14 mouse cellular contexts compared by ENCODE assay signal in genomic region chr2:137756220-137756619, GRCm38 (mm10).
DNase-seq lines count a peak whose midpoint lies in the region; ATAC-seq and TF ChIP-seq lines count a peak whose summit lies in the region.
"Had no signal": no experiment of that assay in that cellular context is flagged by ENCODE, and none has a peak within 500 bp of the region (broad histone marks: within the 10 kb centered on the region; RNA-seq: fewer than 3 reads in every experiment).

No protein-coding gene starts in this region.

- TF ChIP-seq CTCF in Patski (IDR thresholded peaks at IDR 0.05), result no peak
- no peak for TF ChIP-seq CTCF in heart, adult 2 months (IDR thresholded peaks at IDR 0.05)

- CTCF ChIA-PET in Patski (lab: Charles Lee), result no interaction called here

- H3K9ac ChIP-seq in forebrain, embryonic 11.5 days (ENCODE audit: low read length), result no peak overlapping the region
- H3K9ac ChIP-seq in kidney, embryonic 15.5 days, result no peak overlapping the region
- no peak overlapping the region for H3K9ac ChIP-seq in limb, embryonic 15.5 days
- no peak overlapping the region for H3K9ac ChIP-seq in heart, adult 2 months (ENCODE audit: low read depth, low read length)
- H3K9ac ChIP-seq: forebrain, embryonic 15.5 days; liver, embryonic 14.5 days had no signal

- no peak overlapping the region for H3K4me2 ChIP-seq in forebrain, embryonic 11.5 days (ENCODE audit: low read depth, low read length, severe bottlenecking)
- H3K4me2 ChIP-seq in kidney, embryonic 15.5 days, result peak overlapping the region; percentile 22; the same call in 1 of the 2 replicates
- H3K4me2 ChIP-seq in limb, embryonic 15.5 days, result no peak overlapping the region
- H3K4me2 ChIP-seq: forebrain, embryonic 15.5 days; midbrain, embryonic 11.5 days had no signal

- 4% methylated on average over 3 of the region's 3 CpGs for WGBS in forebrain, embryonic 10.5 days
- WGBS in forebrain, embryonic 11.5 days, result 9% methylated on average over 3 of the region's 3 CpGs
- 6% methylated on average over 3 of the region's 3 CpGs for WGBS in kidney, embryonic 15.5 days
- 3% methylated on average over 3 of the region's 3 CpGs for WGBS in limb, embryonic 15.5 days
- WGBS in heart, adult 2 months, result 20% methylated on average over 3 of the region's 3 CpGs

- TF ChIP-seq EP300 in heart, adult 2 months (IDR thresholded peaks at IDR 0.05; ENCODE audit: insufficient read depth, low read depth, low read length), result no peak

- no peaks in the 10 kb centered on the region for H3K79me2 ChIP-seq in heart, adult 2 months (replicated peaks; ENCODE audit: control insufficient read depth, insufficient read depth, low read length)

- ATAC-seq in forebrain, embryonic 11.5 days (replicated peaks; ENCODE audit: low FRiP score), result no peak
- no peak for ATAC-seq in kidney, embryonic 15.5 days (replicated peaks; ENCODE audit: low FRiP score)
- ATAC-seq in Patski, result peak; percentile 74
- ATAC-seq in limb, embryonic 15.5 days (ENCODE audit: insufficient number of reproducible peaks, low FRiP score, low TSS enrichment, low read depth), result no peak
- ATAC-seq in CD4-positive, CD25-positive, alpha-beta regulatory T cell, adult 4 months, result no peak

- H3K4me1 ChIP-seq in forebrain, embryonic 10.5 days, result peaks cover 23% of the 10 kb centered on the region
- H3K4me1 ChIP-seq in forebrain, embryonic 11.5 days (replicated peaks; ENCODE audit: control insufficient read depth, insufficient read depth, low read length), result no peaks in the 10 kb centered on the region
- peaks cover 3% of the 10 kb centered on the region; the same call in 1 of the 2 replicates for H3K4me1 ChIP-seq in kidney, embryonic 15.5 days
- H3K4me1 ChIP-seq in limb, embryonic 15.5 days, result peaks cover 10% of the 10 kb centered on the region
- no peaks in the 10 kb centered on the region for H3K4me1 ChIP-seq in heart, adult 2 months (ENCODE audit: control insufficient read depth, insufficient read depth, low read length)

- no peaks in the 10 kb centered on the region for H3K9me3 ChIP-seq in forebrain, embryonic 10.5 days
- no peaks in the 10 kb centered on the region for H3K9me3 ChIP-seq in forebrain, embryonic 11.5 days (ENCODE audit: control insufficient read depth, low read length)
- no peaks in the 10 kb centered on the region for H3K9me3 ChIP-seq in kidney, embryonic 15.5 days (replicated peaks)
- no peaks in the 10 kb centered on the region for H3K9me3 ChIP-seq in limb, embryonic 15.5 days
- H3K9me3 ChIP-seq: forebrain, embryonic 15.5 days had no signal

- H3K27me3 ChIP-seq in forebrain, embryonic 10.5 days (ENCODE audit: poor library complexity, severe bottlenecking), result 0 out of 2 replicates have a peak, but pooled peaks cover 5% of the 10 kb centered on the region
- no peaks in the 10 kb centered on the region for H3K27me3 ChIP-seq in forebrain, embryonic 11.5 days (ENCODE audit: control insufficient read depth, insufficient read depth, low read length)
- no peaks in the 10 kb centered on the region for H3K27me3 ChIP-seq in kidney, embryonic 15.5 days
- H3K27me3 ChIP-seq in Patski, result no peaks in the 10 kb centered on the region
- no peaks in the 10 kb centered on the region for H3K27me3 ChIP-seq in limb, embryonic 15.5 days
- no peaks in the 10 kb centered on the region for H3K27me3 ChIP-seq in heart, adult 2 months (ENCODE audit: control insufficient read depth, insufficient read depth, low read length)
- H3K27me3 ChIP-seq: forebrain, embryonic 15.5 days had no signal

- POLR2A ChIA-PET in Patski (lab: Charles Lee), result no interaction called here

- intact Hi-C loops in heart, adult 2 months (cut with DNase I), result no loop called here

- H3K4me3 ChIP-seq in forebrain, embryonic 10.5 days, result no peak overlapping the region
- no peak overlapping the region for H3K4me3 ChIP-seq in forebrain, embryonic 11.5 days (ENCODE audit: low read depth, low read length)
- H3K4me3 ChIP-seq in kidney, embryonic 15.5 days (replicated peaks), result no peak overlapping the region
- H3K4me3 ChIP-seq in limb, embryonic 15.5 days, result no peak overlapping the region
- no peak overlapping the region for H3K4me3 ChIP-seq in heart, adult 2 months
- H3K4me3 ChIP-seq: forebrain, embryonic 15.5 days had no signal

- peak overlapping the region; percentile 46; the same call in 1 of the 2 replicates for H3K27ac ChIP-seq in forebrain, embryonic 10.5 days
- H3K27ac ChIP-seq in forebrain, embryonic 11.5 days (ENCODE audit: low read depth, low read length), result no peak overlapping the region
- no peak overlapping the region for H3K27ac ChIP-seq in kidney, embryonic 15.5 days
- H3K27ac ChIP-seq in limb, embryonic 15.5 days, result peak overlapping the region; percentile 47
- H3K27ac ChIP-seq in heart, adult 2 months, result no peak overlapping the region
- H3K27ac ChIP-seq: forebrain, embryonic 15.5 days; liver, embryonic 14.5 days had no signal

- H3K36me3 ChIP-seq in forebrain, embryonic 10.5 days (replicated peaks), result no peaks in the 10 kb centered on the region
- no peaks in the 10 kb centered on the region for H3K36me3 ChIP-seq in forebrain, embryonic 11.5 days (ENCODE audit: control insufficient read depth, insufficient read depth, low read length)
- H3K36me3 ChIP-seq in kidney, embryonic 15.5 days, result no peaks in the 10 kb centered on the region
- H3K36me3 ChIP-seq in limb, embryonic 15.5 days, result no peaks in the 10 kb centered on the region
- no peaks in the 10 kb centered on the region for H3K36me3 ChIP-seq in heart, adult 2 months (ENCODE audit: control insufficient read depth, insufficient read depth, low read length)
- H3K36me3 ChIP-seq: forebrain, embryonic 15.5 days had no signal

- DNase-seq in forebrain, embryonic 10.5 days (ENCODE audit: extremely low spot score, low spot score), result no peak
- no peak for DNase-seq in forebrain, embryonic 11.5 days (ENCODE audit: low spot score)
- no peak for DNase-seq in kidney, postnatal 10 days
- DNase-seq in Patski (ENCODE audit: low read depth, low spot score), result no peak
- no peak for DNase-seq in heart, adult 2 months
- DNase-seq: cerebellum, adult 11-12 months; kidney, adult 8-10 months; thymus, postnatal 14 days had no signal

- in situ Hi-C loops in Patski (cut with MboI; ENCODE audit: low pct_unique_long_range_greater_than_20kb), result loop anchor here (25.0 kb wide), 1 partner anchor 1269 kb away; no protein-coding TSS in a partner anchor

- no peak for TF ChIP-seq POLR2A in heart, adult 2 months (IDR thresholded peaks at IDR 0.05; ENCODE audit: insufficient read depth, low read depth, low read length)

Comparison
In these comparisons a context has a peak if more than half of its experiments do, and no peak if none do; other contexts are left out.
1. H3K27ac ChIP-seq: peak in forebrain, embryonic 10.5 days (single experiment) and limb, embryonic 15.5 days (single experiment); none in forebrain, embryonic 11.5 days (single experiment), kidney, embryonic 15.5 days (single experiment) and heart, adult 2 months (single experiment).